Mouse (Mus musculus): ENCODE results near the gene Lrp8. TPM values are rescaled to one million over a fixed set of nuclear protein-coding genes. Genes with fewer than 3 reads are reported as not detected.

Gene Lrp8
- polyA plus RNA-seq, 1 experiment = 45.6 TPM

DNA sequence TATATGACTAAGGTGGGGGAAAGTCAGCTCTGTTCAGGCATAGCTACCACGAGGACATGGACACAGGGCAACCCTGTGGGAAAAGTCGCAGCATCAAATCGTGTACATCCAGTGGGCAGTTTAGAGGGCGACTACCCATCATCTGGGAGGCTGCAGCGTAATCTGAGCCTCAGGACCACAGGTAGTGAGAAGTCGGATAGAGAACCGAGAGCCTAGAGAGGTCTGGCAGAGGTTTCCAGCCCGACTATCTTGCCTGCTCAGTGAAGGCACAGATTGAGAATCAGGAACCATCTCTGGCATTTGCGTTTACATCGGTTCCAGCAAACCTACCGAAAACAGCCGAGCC lies 87.3 kb downstream of the Lrp8 start:
- TF ChIP-seq CTCF (IDR thresholded peaks at IDR 0.05; ENCODE audit: borderline replicate concordance, control insufficient read depth, extremely low read depth, insufficient read depth, low read length, poor library complexity) = no peak
- no peak for TF ChIP-seq POLR2A (IDR thresholded peaks at IDR 0.05; ENCODE audit: control insufficient read depth, extremely low read depth, insufficient read depth, low read length, poor library complexity)
- Histone ChIP-seq H3K4me1 (replicated peaks; ENCODE audit: control insufficient read depth, insufficient read depth, low read length) (peaks cover 7% of the 10 kb centered on the region; the same call in 1 of the 2 replicates), H3K4me3 (ENCODE audit: control insufficient read depth, insufficient read depth, low read length) (peak overlapping the region; percentile 60), H3K36me3 (ENCODE audit: control insufficient read depth, insufficient read depth, low read length) (peaks cover 21% of the 10 kb centered on the region), H3K27me3 (ENCODE audit: control insufficient read depth, insufficient read depth, low read length) (no peaks in the 10 kb centered on the region), H3K27ac (ENCODE audit: control insufficient read depth, insufficient read depth, low read length) (no peak overlapping the region; the same call in 1 of the 2 replicates)
- 1% methylated on average over 12 of the region's 12 CpGs for WGBS
- DNase-seq = peak; percentile 15

DNA sequence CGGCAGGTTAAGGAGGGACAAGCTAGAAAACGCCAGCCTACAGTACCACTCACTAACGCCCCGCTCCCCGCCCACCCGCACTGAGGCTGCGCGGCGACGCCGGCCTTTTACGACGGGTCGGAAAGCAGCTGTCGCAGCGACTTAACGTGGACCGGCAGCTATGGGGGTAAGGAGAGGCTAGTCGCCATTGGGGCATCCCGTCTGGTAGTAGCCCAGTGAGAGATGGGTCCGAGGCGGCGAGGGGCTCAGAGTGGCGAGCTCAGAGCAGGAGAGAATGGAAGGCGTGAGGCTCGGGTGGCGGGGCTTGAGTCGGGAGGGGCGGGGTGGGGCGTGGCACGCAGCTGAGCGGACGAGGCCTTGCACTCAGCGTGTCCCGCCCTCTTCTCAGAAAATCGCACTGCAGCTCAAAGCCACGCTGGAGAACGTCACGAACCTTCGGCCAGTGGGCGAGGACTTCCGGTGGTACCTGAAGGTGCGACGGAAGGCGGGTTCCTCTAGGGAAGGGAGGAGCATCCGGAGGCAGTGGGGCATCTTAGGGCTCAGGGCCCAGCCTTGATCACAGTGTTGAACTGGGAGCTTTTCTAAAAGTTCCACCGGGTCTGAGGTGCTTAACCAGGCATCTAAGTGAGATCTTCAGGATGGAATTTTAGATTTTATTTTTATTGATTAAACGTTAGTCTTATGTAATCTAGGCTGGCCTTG lies 87.8 kb downstream of the Lrp8 start, which contains the start of gene 0610037L13Rik:
0610037L13Rik (plus strand) TSS at position 83 of the 702 bp plus-strand sequence.
- H3K4me1 ChIP-seq (replicated peaks; ENCODE audit: control insufficient read depth, insufficient read depth, low read length) = peaks cover 7% of the 10 kb centered on the region; the same call in 1 of the 2 replicates

DNA sequence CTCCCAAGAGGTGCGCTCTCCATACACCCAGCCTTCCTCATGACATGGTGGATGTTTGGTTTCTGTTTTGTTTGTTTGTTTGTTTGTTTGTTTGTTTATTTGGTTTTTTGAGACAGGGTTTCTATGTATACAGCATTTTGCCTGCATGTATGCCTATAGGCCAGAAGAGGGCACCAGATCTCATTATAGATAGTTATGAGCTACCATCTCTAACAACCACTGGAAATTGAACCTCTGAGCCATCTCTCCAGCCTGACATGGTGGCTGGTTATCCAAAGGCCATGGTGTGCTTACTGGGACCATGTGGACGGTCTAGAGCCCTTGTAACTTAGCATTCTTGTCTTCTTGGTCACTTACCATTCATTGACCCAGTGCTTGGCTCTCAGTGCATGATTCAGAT lies 90.6 kb downstream of the Lrp8 start:
- no peak for TF ChIP-seq POLR2A (IDR thresholded peaks at IDR 0.05; ENCODE audit: control insufficient read depth, extremely low read depth, insufficient read depth, low read length, poor library complexity)
- no peak for TF ChIP-seq CTCF (IDR thresholded peaks at IDR 0.05; ENCODE audit: borderline replicate concordance, control insufficient read depth, extremely low read depth, insufficient read depth, low read length, poor library complexity)
- Histone ChIP-seq H3K36me3 (ENCODE audit: control insufficient read depth, insufficient read depth, low read length) (no peaks in the 10 kb centered on the region), H3K4me3 (ENCODE audit: control insufficient read depth, insufficient read depth, low read length) (no peak overlapping the region), H3K27me3 (ENCODE audit: control insufficient read depth, insufficient read depth, low read length) (no peaks in the 10 kb centered on the region), H3K4me1 (replicated peaks; ENCODE audit: control insufficient read depth, insufficient read depth, low read length) (peaks cover 7% of the 10 kb centered on the region; the same call in 1 of the 2 replicates), H3K27ac (ENCODE audit: control insufficient read depth, insufficient read depth, low read length) (no peak overlapping the region)
- no peak for DNase-seq
- WGBS = 92% methylated on average over 2 of the region's 2 CpGs

More for the DNA sequence above, 87.8 kb downstream of the Lrp8 start, which contains the start of gene 0610037L13Rik:
- WGBS = under 1% methylated on average over 48 of the region's 48 CpGs
- TF ChIP-seq CTCF (IDR thresholded peaks at IDR 0.05; ENCODE audit: borderline replicate concordance, control insufficient read depth, extremely low read depth, insufficient read depth, low read length, poor library complexity) (0 out of 2 replicates have a peak, but pooled peaks have one; percentile 25), POLR2A (IDR thresholded peaks at IDR 0.05; ENCODE audit: control insufficient read depth, extremely low read depth, insufficient read depth, low read length, poor library complexity) (peak; percentile 66; the same call in 1 of the 2 replicates)
- Histone ChIP-seq H3K27ac (ENCODE audit: control insufficient read depth, insufficient read depth, low read length) (no peak within 1 kb of the TSS; the same call in 1 of the 2 replicates), H3K4me3 (ENCODE audit: control insufficient read depth, insufficient read depth, low read length) (peak within 1 kb of the TSS; percentile 60), H3K36me3 (ENCODE audit: control insufficient read depth, insufficient read depth, low read length) (peaks cover 16% of the 10 kb centered on the region), H3K27me3 (ENCODE audit: control insufficient read depth, insufficient read depth, low read length) (no peaks in the 10 kb centered on the region)
- DNase-seq = peak; percentile 92

DNA sequence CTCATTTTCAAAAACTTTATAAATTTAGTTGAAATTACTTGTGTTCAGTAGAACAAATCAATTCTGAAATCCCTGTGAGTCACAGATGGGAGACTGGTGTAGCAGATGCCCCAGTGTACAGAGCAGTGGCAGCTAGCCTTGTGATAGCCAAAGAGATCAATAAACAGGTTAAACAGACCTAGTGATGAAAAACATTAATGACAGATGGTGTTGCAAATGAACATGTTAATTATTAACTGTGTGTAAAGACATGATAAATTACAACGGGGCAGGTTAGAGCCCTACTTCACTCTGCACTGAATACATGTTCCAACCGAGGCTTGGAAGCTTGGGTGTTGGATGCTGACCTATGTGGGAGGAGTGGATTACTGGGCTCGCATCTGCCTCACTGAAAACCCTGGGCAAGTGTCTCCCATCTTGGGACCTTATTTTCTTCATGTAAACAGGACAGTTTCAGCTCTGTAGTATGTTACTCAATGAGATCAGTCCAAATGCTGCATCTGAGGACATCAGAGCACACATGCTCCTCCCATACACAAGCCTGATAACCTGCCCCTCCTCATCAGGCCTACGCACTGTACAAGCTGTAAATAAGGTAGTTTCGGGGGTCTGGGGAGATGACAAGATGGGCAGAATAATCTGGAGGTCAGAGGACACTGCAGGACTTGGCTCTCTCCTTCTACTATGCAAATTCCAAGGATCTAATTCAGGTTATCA lies 97.3 kb downstream of the Lrp8 start:
- no peak for DNase-seq
- no peaks in the 10 kb centered on the region for H3K36me3 ChIP-seq (ENCODE audit: control insufficient read depth, insufficient read depth, low read length)
- no peak overlapping the region for H3K4me3 ChIP-seq (ENCODE audit: control insufficient read depth, insufficient read depth, low read length)
- no peak for TF ChIP-seq CTCF (IDR thresholded peaks at IDR 0.05; ENCODE audit: borderline replicate concordance, control insufficient read depth, extremely low read depth, insufficient read depth, low read length, poor library complexity)
- TF ChIP-seq POLR2A (IDR thresholded peaks at IDR 0.05; ENCODE audit: control insufficient read depth, extremely low read depth, insufficient read depth, low read length, poor library complexity) = no peak
- H3K4me1 ChIP-seq (replicated peaks; ENCODE audit: control insufficient read depth, insufficient read depth, low read length) = no peaks in the 10 kb centered on the region
- H3K27me3 ChIP-seq (ENCODE audit: control insufficient read depth, insufficient read depth, low read length) = no peaks in the 10 kb centered on the region
- H3K27ac ChIP-seq (ENCODE audit: control insufficient read depth, insufficient read depth, low read length) = no peak overlapping the region
- 95% methylated on average over 5 of the region's 5 CpGs for WGBS

DNA sequence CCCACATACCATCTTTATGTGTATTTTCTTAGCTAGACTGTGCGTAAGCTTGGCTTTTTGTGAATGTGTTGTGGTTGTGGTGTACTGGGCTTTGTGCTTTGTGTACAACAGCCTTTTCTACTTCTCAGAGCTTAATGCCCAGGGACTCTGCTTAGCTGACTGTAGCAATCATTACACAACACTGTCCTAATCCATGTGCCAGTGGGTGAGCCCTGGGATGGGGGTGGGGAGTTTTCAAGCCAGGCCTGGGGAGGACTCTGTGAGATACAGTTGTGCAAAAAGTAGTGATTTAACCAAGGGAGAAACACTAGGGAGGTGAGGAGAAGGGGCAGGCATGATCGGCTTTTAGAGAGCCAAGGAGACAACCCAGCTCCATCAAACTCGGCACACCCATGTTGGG lies 98.1 kb downstream of the Lrp8 start:
- 92% methylated on average over 3 of the region's 3 CpGs for WGBS
- no peak overlapping the region for H3K4me3 ChIP-seq (ENCODE audit: control insufficient read depth, insufficient read depth, low read length)
- no peak for TF ChIP-seq CTCF (IDR thresholded peaks at IDR 0.05; ENCODE audit: borderline replicate concordance, control insufficient read depth, extremely low read depth, insufficient read depth, low read length, poor library complexity)
- TF ChIP-seq POLR2A (IDR thresholded peaks at IDR 0.05; ENCODE audit: control insufficient read depth, extremely low read depth, insufficient read depth, low read length, poor library complexity) = no peak
- DNase-seq = no peak
- H3K27me3 ChIP-seq (ENCODE audit: control insufficient read depth, insufficient read depth, low read length) = no peaks in the 10 kb centered on the region
- no peak overlapping the region for H3K27ac ChIP-seq (ENCODE audit: control insufficient read depth, insufficient read depth, low read length)
- H3K36me3 ChIP-seq (ENCODE audit: control insufficient read depth, insufficient read depth, low read length) = no peaks in the 10 kb centered on the region
- no peaks in the 10 kb centered on the region for H3K4me1 ChIP-seq (replicated peaks; ENCODE audit: control insufficient read depth, insufficient read depth, low read length)

DNA sequence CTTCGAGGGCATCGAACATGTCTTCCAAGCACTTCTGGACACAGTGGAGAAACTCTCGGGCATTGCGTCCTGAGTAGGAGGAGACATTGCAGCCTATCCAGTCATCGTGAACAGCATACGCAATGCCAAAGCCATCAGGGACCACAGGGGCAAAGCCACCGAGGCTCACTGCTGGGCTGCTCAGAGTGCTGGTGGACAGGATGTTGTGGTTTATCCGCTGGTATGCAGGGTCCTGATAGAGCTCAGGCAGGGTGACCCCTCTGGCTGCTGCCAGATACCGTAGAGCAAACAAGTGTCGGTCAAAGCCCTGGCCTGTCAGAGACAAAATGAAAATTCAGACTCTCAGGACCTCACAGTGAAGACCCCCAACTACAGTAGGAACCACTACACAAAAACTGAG lies 102.2 kb downstream of the Lrp8 start:
- Histone ChIP-seq H3K36me3 (ENCODE audit: control insufficient read depth, insufficient read depth, low read length) (no peaks in the 10 kb centered on the region), H3K27ac (ENCODE audit: control insufficient read depth, insufficient read depth, low read length) (no peak overlapping the region), H3K4me1 (replicated peaks; ENCODE audit: control insufficient read depth, insufficient read depth, low read length) (no peaks in the 10 kb centered on the region), H3K4me3 (ENCODE audit: control insufficient read depth, insufficient read depth, low read length) (no peak overlapping the region), H3K27me3 (ENCODE audit: control insufficient read depth, insufficient read depth, low read length) (no peaks in the 10 kb centered on the region)
- TF ChIP-seq CTCF (IDR thresholded peaks at IDR 0.05; ENCODE audit: borderline replicate concordance, control insufficient read depth, extremely low read depth, insufficient read depth, low read length, poor library complexity) = no peak
- TF ChIP-seq POLR2A (IDR thresholded peaks at IDR 0.05; ENCODE audit: control insufficient read depth, extremely low read depth, insufficient read depth, low read length, poor library complexity) = no peak
- no peak for DNase-seq
- 92% methylated on average over 10 of the region's 10 CpGs for WGBS
